Mouse (Mus musculus) liver, postnatal 0 days (tissue): ENCODE results near the gene Bricd5. TPM values are rescaled to one million over a fixed set of nuclear protein-coding genes. Genes with fewer than 3 reads are reported as not detected.

ENCODE experiments used
- ATAC-seq: fragments of 200-750 bp; cut with Nextera tagmentation; 2 replicates; pipeline ENCODE4 v1.8.0; 2017; ENCODE audit warnings: mild to moderate bottlenecking, moderate library complexity
- DNase-seq: peaks from one replicate; pipeline ENCODE4 v3.0.0-alpha.2; 2016
- H3K27ac ChIP-seq: fragments of 300-500 bp; sonication (generic); 2 replicates; pipeline ENCODE4 v1.5.1; 2014; ENCODE audit warnings: antibody characterized with exemption, moderate library complexity, mild to moderate bottlenecking, low read depth
- H3K27me3 ChIP-seq: fragments of 300-500 bp; sonication (generic); 2 replicates; pipeline ENCODE4 v1.6.1; 2014; ENCODE audit warnings: low read length, control low read depth, mixed read lengths; ENCODE audit not compliant: insufficient read depth
- H3K36me3 ChIP-seq: fragments of 300-500 bp; sonication (generic); replicated peaks from 2 replicates; pipeline ENCODE4 v1.6.1; 2014; ENCODE audit warnings: mild to moderate bottlenecking, control low read depth, low read length, moderate library complexity, mixed read lengths; ENCODE audit not compliant: insufficient read depth
- H3K4me1 ChIP-seq: fragments of 300-500 bp; sonication (generic); 2 replicates; pipeline ENCODE4 v1.6.1; 2014; ENCODE audit warnings: antibody characterized with exemption, mild to moderate bottlenecking, control low read depth; ENCODE audit not compliant: insufficient read depth
- H3K4me2 ChIP-seq: fragments of 300-500 bp; sonication (generic); 2 replicates; pipeline ENCODE4 v1.6.1; 2014; ENCODE audit warnings: low read depth, mild to moderate bottlenecking, low read length, moderate library complexity, mixed read lengths
- H3K4me3 ChIP-seq: fragments of 300-500 bp; sonication (generic); 2 replicates; pipeline ENCODE4 v1.5.1; 2014; ENCODE audit warnings: low read depth, low read length
- H3K9ac ChIP-seq: fragments of 300-500 bp; sonication (generic); replicated peaks from 2 replicates; pipeline ENCODE4 v1.6.1; 2014; ENCODE audit warnings: mild to moderate bottlenecking, moderate library complexity
- H3K9me3 ChIP-seq: fragments of 300-500 bp; sonication (generic); 2 replicates; pipeline ENCODE4 v1.6.1; 2016; ENCODE audit warnings: mild to moderate bottlenecking, control low read depth, low read length, mixed read lengths
- CTCF ChIP-seq: sonication (generic); IDR thresholded peaks from 2 replicates; pipeline ENCODE4 v1.5.1; 2016; ENCODE audit warnings: antibody characterized with exemption, low read depth
- EP300 ChIP-seq: IDR thresholded peaks from 2 replicates; pipeline ENCODE4 v1.6.1; 2016; ENCODE audit warnings: antibody characterized with exemption, low read depth, mild to moderate bottlenecking
- WGBS: fragments of 180-500 bp; shearing (Covaris S2); extraction: QIAGEN DNeasy Blood & Tissue Kit; methylation state at CpG from one replicate; pipeline ENCODE4 v1.1.7; 2014; ENCODE audit not compliant: insufficient replicate concordance; 5-methylcytosine and 5-hydroxymethylcytosine counted together
- polyA plus RNA-seq: library from polyadenylated mRNA; unstranded; fragments of >200 nt; fragmentation: Nextera tagmentation; extraction: Ambion mirVana; gene quantifications from 2 replicates; pipeline ENCODE4 v1.2.1, GENCODE M21; 2015

Bricd5 gene
- polyA plus RNA-seq, 1 experiment from 2014 or later, result not detected

GRCm38 (mm10) chr17:24429201-24429983, 44.3 kb upstream of the Bricd5 start:
- no peak for DNase-seq
- ATAC-seq, result no peak
- H3K9ac ChIP-seq, result peak overlapping the region; percentile 6; the same call in 1 of the 2 replicates

GRCm38 (mm10) chr17:24437016-24437415, 36.7 kb upstream of the Bricd5 start:
- H3K36me3 ChIP-seq, result peaks cover 38% of the 10 kb centered on the region
- H3K9ac ChIP-seq, result no peak overlapping the region
- peak; percentile 63 for ATAC-seq
- TF ChIP-seq CTCF (peak; percentile 87), EP300 (no peak)
- no peak overlapping the region for H3K27ac ChIP-seq
- no peaks in the 10 kb centered on the region for H3K9me3 ChIP-seq
- WGBS, result 79% methylated on average over 5 of the region's 5 CpGs
- no peak overlapping the region for H3K4me3 ChIP-seq
- H3K4me1 ChIP-seq, result no peaks in the 10 kb centered on the region
- no peak for DNase-seq
- H3K4me2 ChIP-seq, result no peak overlapping the region
- H3K27me3 ChIP-seq, result no peaks in the 10 kb centered on the region

More at GRCm38 (mm10) chr17:24429201-24429983, 44.3 kb upstream of the Bricd5 start:
- peaks cover 9% of the 10 kb centered on the region for H3K4me1 ChIP-seq
- 81% methylated on average over 14 of the region's 14 CpGs for WGBS
- H3K27me3 ChIP-seq, result no peaks in the 10 kb centered on the region
- H3K4me3 ChIP-seq, result no peak overlapping the region
- no peaks in the 10 kb centered on the region for H3K9me3 ChIP-seq
- H3K27ac ChIP-seq, result peak overlapping the region; percentile 34
- peaks cover 12% of the 10 kb centered on the region for H3K36me3 ChIP-seq
- TF ChIP-seq CTCF (no peak), EP300 (no peak)
- H3K4me2 ChIP-seq, result no peak overlapping the region

- Histone ChIP-seq H3K4me1 (no peaks in the 10 kb centered on the region), H3K27me3 (no peaks in the 10 kb centered on the region), H3K9me3 (no peaks in the 10 kb centered on the region), H3K4me3 (no peak overlapping the region), H3K36me3 (peaks cover 48% of the 10 kb centered on the region), H3K4me2 (no peak overlapping the region), H3K9ac (no peak overlapping the region), H3K27ac (no peak overlapping the region)
- no peak for TF ChIP-seq EP300
- TF ChIP-seq CTCF, result no peak
- ATAC-seq (no peak), DNase-seq (no peak)
- WGBS, result 84% methylated on average over 8 of the region's 8 CpGs
These were observed 33.3 kb upstream of the Bricd5 start for GRCm38 (mm10) chr17:24440377-24440776.

GRCm38 (mm10) chr17:24441148-24441547, 32.5 kb upstream of the Bricd5 start:
- ATAC-seq (no peak), DNase-seq (no peak)
- no peak overlapping the region for H3K4me3 ChIP-seq
- no peaks in the 10 kb centered on the region for H3K4me1 ChIP-seq
- H3K9ac ChIP-seq, result no peak overlapping the region
- H3K27ac ChIP-seq, result no peak overlapping the region
- WGBS, result 65% methylated on average over 2 of the region's 2 CpGs
- no peaks in the 10 kb centered on the region for H3K9me3 ChIP-seq
- TF ChIP-seq EP300, result no peak
- peak; percentile 57 for TF ChIP-seq CTCF
- H3K27me3 ChIP-seq, result no peaks in the 10 kb centered on the region
- H3K4me2 ChIP-seq, result no peak overlapping the region
- H3K36me3 ChIP-seq, result peaks cover 47% of the 10 kb centered on the region

- 88% methylated on average over 14 of the region's 14 CpGs for WGBS
- H3K36me3 ChIP-seq, result peaks cover 54% of the 10 kb centered on the region
- H3K4me2 ChIP-seq, result no peak overlapping the region
- no peak overlapping the region for H3K27ac ChIP-seq
- no peaks in the 10 kb centered on the region for H3K27me3 ChIP-seq
- no peaks in the 10 kb centered on the region for H3K4me1 ChIP-seq
- no peak overlapping the region for H3K9ac ChIP-seq
- DNase-seq (no peak), ATAC-seq (no peak)
- no peak overlapping the region for H3K4me3 ChIP-seq
- H3K9me3 ChIP-seq, result no peaks in the 10 kb centered on the region
- no peak for TF ChIP-seq CTCF
- no peak for TF ChIP-seq EP300
These were observed 31.6 kb upstream of the Bricd5 start for GRCm38 (mm10) chr17:24442107-24442506.

GRCm38 (mm10) chr17:24442632-24443155, 31.0 kb upstream of the Bricd5 start, which contains the start of gene Dnase1l2:
TSS of gene Dnase1l2 (minus strand) at chr17:24443105.
- TF ChIP-seq CTCF, result no peak
- no peak for TF ChIP-seq EP300
- DNase-seq (no peak), ATAC-seq (no peak)
- Histone ChIP-seq H3K4me2 (no peak within 1 kb of the TSS), H3K36me3 (peaks cover 53% of the 10 kb centered on the region), H3K4me3 (no peak within 1 kb of the TSS), H3K27ac (no peak within 1 kb of the TSS), H3K4me1 (no peaks in the 10 kb centered on the region), H3K9me3 (no peaks in the 10 kb centered on the region), H3K9ac (no peak within 1 kb of the TSS), H3K27me3 (no peaks in the 10 kb centered on the region)
- 79% methylated on average over 7 of the region's 7 CpGs for WGBS
